Mouse (Mus musculus): ENCODE measurements around the gene P2rx1.

GRCm38 (mm10) chr11:72982516-72982915 is 16.4 kb upstream of the P2rx1 start:
- TF ChIP-seq POLR2A (IDR thresholded peaks at IDR 0.05; ENCODE audit: insufficient read depth, low read depth, low read length) (no peak), CTCF (IDR thresholded peaks at IDR 0.05) (no peak), EP300 (IDR thresholded peaks at IDR 0.05; ENCODE audit: insufficient read depth, low read depth, low read length) (no peak)

Data from heart, adult 2 months (tissue).